Mouse (Mus musculus): ENCODE measurements around the gene Cd164l2. TPM values are rescaled to one million over a fixed set of nuclear protein-coding genes. Genes with fewer than 3 reads are reported as not detected.

Cd164l2 gene
- total and polyA plus RNA-seq, 3 experiments = not detected

GRCm38 (mm10) chr4:133186856-133187255, 25.1 kb upstream of the Cd164l2 start:
- Histone ChIP-seq H3K27me3 (ENCODE audit: insufficient read depth, low read length) (no peaks in the 10 kb centered on the region), H3K9me3 (replicated peaks) (no peaks in the 10 kb centered on the region), H3K4me3 (ENCODE audit: low read depth, low read length) (no peak overlapping the region), H3K4me1 (ENCODE audit: insufficient read depth, low read depth, low read length) (no peaks in the 10 kb centered on the region), H3K36me3 (replicated peaks) (peaks cover 95% of the 10 kb centered on the region)
- DNase-seq (ENCODE audit: low spot score) (no peak), ATAC-seq (ENCODE audit: extremely low read depth, insufficient number of reproducible peaks, low FRiP score, poor library complexity, severe bottlenecking) (no peak)
- TF ChIP-seq CTCF (IDR thresholded peaks at IDR 0.05; ENCODE audit: low read depth, low read length) = no peak
- no peak for TF ChIP-seq TAL1 (conservative IDR thresholded peaks at IDR 0.05; ENCODE audit: low read depth, low read length)
- no peak for TF ChIP-seq POLR2AphosphoS5 (IDR thresholded peaks at IDR 0.05; ENCODE audit: insufficient replicate concordance, low read depth, low read length)
- no peak for TF ChIP-seq GATA2 (IDR thresholded peaks at IDR 0.05; ENCODE audit: borderline replicate concordance, low read depth, low read length)
- TF ChIP-seq GATA1 (IDR thresholded peaks at IDR 0.05; ENCODE audit: borderline replicate concordance, low read length) = no peak

- no peaks in the 10 kb centered on the region for H3K27me3 ChIP-seq (ENCODE audit: insufficient read depth, low read length)
- ATAC-seq (ENCODE audit: extremely low read depth, insufficient number of reproducible peaks, low FRiP score, poor library complexity, severe bottlenecking) (no peak), DNase-seq (ENCODE audit: low spot score) (no peak)
- no peak for TF ChIP-seq GATA2 (IDR thresholded peaks at IDR 0.05; ENCODE audit: borderline replicate concordance, low read depth, low read length)
- no peak for TF ChIP-seq GATA1 (IDR thresholded peaks at IDR 0.05; ENCODE audit: borderline replicate concordance, low read length)
- TF ChIP-seq POLR2AphosphoS5 (IDR thresholded peaks at IDR 0.05; ENCODE audit: insufficient replicate concordance, low read depth, low read length) = no peak
- no peak for TF ChIP-seq CTCF (IDR thresholded peaks at IDR 0.05; ENCODE audit: low read depth, low read length)
- TF ChIP-seq TAL1 (conservative IDR thresholded peaks at IDR 0.05; ENCODE audit: low read depth, low read length) = no peak
- H3K9me3 ChIP-seq (replicated peaks) = no peaks in the 10 kb centered on the region
- H3K36me3 ChIP-seq (replicated peaks) = peaks cover 97% of the 10 kb centered on the region
- no peak overlapping the region for H3K4me3 ChIP-seq (ENCODE audit: low read depth, low read length)
- H3K4me1 ChIP-seq (ENCODE audit: insufficient read depth, low read depth, low read length) = no peaks in the 10 kb centered on the region
Measured at GRCm38 (mm10) chr4:133189396-133189795, 22.5 kb upstream of the Cd164l2 start.

GRCm38 (mm10) chr4:133194482-133194881, 17.4 kb upstream of the Cd164l2 start:
- no peak overlapping the region for H3K4me3 ChIP-seq (ENCODE audit: low read depth, low read length)
- no peaks in the 10 kb centered on the region; the same call in 1 of the 2 replicates for H3K4me1 ChIP-seq (ENCODE audit: insufficient read depth, low read depth, low read length)
- DNase-seq (ENCODE audit: low spot score) = no peak
- ATAC-seq (ENCODE audit: extremely low read depth, insufficient number of reproducible peaks, low FRiP score, poor library complexity, severe bottlenecking) = no peak
- no peaks in the 10 kb centered on the region for H3K9me3 ChIP-seq (replicated peaks)
- peaks cover 94% of the 10 kb centered on the region for H3K36me3 ChIP-seq (replicated peaks)
- TF ChIP-seq GATA2 (IDR thresholded peaks at IDR 0.05; ENCODE audit: borderline replicate concordance, low read depth, low read length) (no peak), TAL1 (conservative IDR thresholded peaks at IDR 0.05; ENCODE audit: low read depth, low read length) (no peak), POLR2AphosphoS5 (IDR thresholded peaks at IDR 0.05; ENCODE audit: insufficient replicate concordance, low read depth, low read length) (no peak), CTCF (IDR thresholded peaks at IDR 0.05; ENCODE audit: low read depth, low read length) (no peak), GATA1 (IDR thresholded peaks at IDR 0.05; ENCODE audit: borderline replicate concordance, low read length) (no peak)
- no peaks in the 10 kb centered on the region for H3K27me3 ChIP-seq (ENCODE audit: insufficient read depth, low read length)

GRCm38 (mm10) chr4:133195014-133195413, 16.9 kb upstream of the Cd164l2 start:
- H3K4me1 ChIP-seq (ENCODE audit: insufficient read depth, low read depth, low read length) = no peaks in the 10 kb centered on the region; the same call in 1 of the 2 replicates
- H3K36me3 ChIP-seq (replicated peaks) = peaks cover 94% of the 10 kb centered on the region
- DNase-seq (ENCODE audit: low spot score) = no peak
- H3K9me3 ChIP-seq (replicated peaks) = no peaks in the 10 kb centered on the region
- no peak for ATAC-seq (ENCODE audit: extremely low read depth, insufficient number of reproducible peaks, low FRiP score, poor library complexity, severe bottlenecking)
- no peaks in the 10 kb centered on the region for H3K27me3 ChIP-seq (ENCODE audit: insufficient read depth, low read length)
- TF ChIP-seq POLR2AphosphoS5 (IDR thresholded peaks at IDR 0.05; ENCODE audit: insufficient replicate concordance, low read depth, low read length) = no peak
- no peak overlapping the region for H3K4me3 ChIP-seq (ENCODE audit: low read depth, low read length)

- H3K36me3 ChIP-seq (replicated peaks) = peaks cover 93% of the 10 kb centered on the region
- DNase-seq (ENCODE audit: low spot score) = no peak
Measured at GRCm38 (mm10) chr4:133196136-133196535, 15.8 kb upstream of the Cd164l2 start.

GRCm38 (mm10) chr4:133196852-133197251, 15.1 kb upstream of the Cd164l2 start:
- H3K4me1 ChIP-seq (ENCODE audit: insufficient read depth, low read depth, low read length) = peaks cover 15% of the 10 kb centered on the region
- DNase-seq (ENCODE audit: low spot score) = no peak

More at GRCm38 (mm10) chr4:133196136-133196535, 15.8 kb upstream of the Cd164l2 start:
- no peak for ATAC-seq (ENCODE audit: extremely low read depth, insufficient number of reproducible peaks, low FRiP score, poor library complexity, severe bottlenecking)
- peaks cover 9% of the 10 kb centered on the region for H3K4me1 ChIP-seq (ENCODE audit: insufficient read depth, low read depth, low read length)
- no peak for TF ChIP-seq CTCF (IDR thresholded peaks at IDR 0.05; ENCODE audit: low read depth, low read length)
- TF ChIP-seq GATA1 (IDR thresholded peaks at IDR 0.05; ENCODE audit: borderline replicate concordance, low read length) = no peak
- no peak for TF ChIP-seq GATA2 (IDR thresholded peaks at IDR 0.05; ENCODE audit: borderline replicate concordance, low read depth, low read length)
- TF ChIP-seq TAL1 (conservative IDR thresholded peaks at IDR 0.05; ENCODE audit: low read depth, low read length) = no peak
- TF ChIP-seq POLR2AphosphoS5 (IDR thresholded peaks at IDR 0.05; ENCODE audit: insufficient replicate concordance, low read depth, low read length) = no peak
- no peaks in the 10 kb centered on the region for H3K9me3 ChIP-seq (replicated peaks)
- H3K4me3 ChIP-seq (ENCODE audit: low read depth, low read length) = no peak overlapping the region
- H3K27me3 ChIP-seq (ENCODE audit: insufficient read depth, low read length) = no peaks in the 10 kb centered on the region

More at GRCm38 (mm10) chr4:133196852-133197251, 15.1 kb upstream of the Cd164l2 start:
- no peak for ATAC-seq (ENCODE audit: extremely low read depth, insufficient number of reproducible peaks, low FRiP score, poor library complexity, severe bottlenecking)
- no peak for TF ChIP-seq CTCF (IDR thresholded peaks at IDR 0.05; ENCODE audit: low read depth, low read length)
- TF ChIP-seq POLR2AphosphoS5 (IDR thresholded peaks at IDR 0.05; ENCODE audit: insufficient replicate concordance, low read depth, low read length) = no peak
- TF ChIP-seq GATA1 (IDR thresholded peaks at IDR 0.05; ENCODE audit: borderline replicate concordance, low read length) = no peak
- TF ChIP-seq TAL1 (conservative IDR thresholded peaks at IDR 0.05; ENCODE audit: low read depth, low read length) = no peak
- TF ChIP-seq GATA2 (IDR thresholded peaks at IDR 0.05; ENCODE audit: borderline replicate concordance, low read depth, low read length) = no peak
- Histone ChIP-seq H3K9me3 (replicated peaks) (no peaks in the 10 kb centered on the region), H3K27me3 (ENCODE audit: insufficient read depth, low read length) (no peaks in the 10 kb centered on the region), H3K36me3 (replicated peaks) (peaks cover 87% of the 10 kb centered on the region), H3K4me3 (ENCODE audit: low read depth, low read length) (no peak overlapping the region)
